Mouse (Mus musculus) lung, postnatal 0 days (tissue): ENCODE data around the gene 4933411K16Rik.

Experiments used
- CTCF ChIP-seq: IDR thresholded peaks from 2 replicates; pipeline ENCODE4 v1.5.1; 2016; ENCODE audit warnings: antibody characterized with exemption, mild to moderate bottlenecking
- EP300 ChIP-seq: IDR thresholded peaks from 2 replicates; pipeline ENCODE4 v1.6.1; 2016; ENCODE audit warnings: antibody characterized with exemption, mild to moderate bottlenecking, control low read depth

GRCm38 (mm10) chr19:42089748-42090595, 37.9 kb downstream of the 4933411K16Rik start, which contains the start of gene Pi4k2a:
- TF ChIP-seq CTCF (peak; percentile 10; the same call in 1 of the 2 replicates), EP300 (peak; percentile 53)
